9 mouse cellular contexts compared by ENCODE assay signal in genomic region chr2:34569131-34569530, GRCm38 (mm10).
DNase-seq lines count a peak whose midpoint lies in the region.
"Had no signal": no experiment of that assay in that cellular context is flagged by ENCODE, and none has a peak within 500 bp of the region (broad histone marks: within the 10 kb centered on the region; RNA-seq: fewer than 3 reads in every experiment).

No protein-coding gene starts in this region.

- peak; percentile 11 for DNase-seq in gastrocnemius, postnatal 14 days
- no peak for DNase-seq in gastrocnemius, postnatal 4 days (ENCODE audit: low spot score in 2 of 2)
- DNase-seq in right cerebral cortex, adult 18-20 months = peak; percentile 71
- no peak for DNase-seq in right cerebral cortex, postnatal 4 days
- peak; percentile 18 for DNase-seq in fat pad, adult 2 months (ENCODE audit: extremely low read depth, low read depth, low spot score)
- DNase-seq in skeletal muscle tissue, adult 2 months (ENCODE audit: low read depth, low spot score) = peak; percentile 39
- no peak for DNase-seq in spleen, postnatal 4 days (ENCODE audit: low spot score in 2 of 2)
- DNase-seq: lung, embryonic 14.5 days; thymus, adult 18-20 months had no signal

- intact Hi-C loops in gastrocnemius, postnatal 14 days (cut with DNase I; ENCODE audit: low total_unique reads) = no loop called here

Comparison
In these comparisons a context has a peak if more than half of its experiments do, and no peak if none do; other contexts are left out.
1. DNase-seq: peak in gastrocnemius, postnatal 14 days (single experiment), right cerebral cortex, adult 18-20 months (single experiment), fat pad, adult 2 months (single experiment) and skeletal muscle tissue, adult 2 months (single experiment); none in gastrocnemius, postnatal 4 days (0 of 2), right cerebral cortex, postnatal 4 days (single experiment) and spleen, postnatal 4 days (0 of 2).